Mouse (Mus musculus): ENCODE results near the gene Unc5c.

The Unc5c gene

GRCm38 (mm10) chr3:141596881-141597280, 131.9 kb downstream of the Unc5c start:
- in situ Hi-C loops (cut with MboI, MseI) = no loop called here

DNA sequence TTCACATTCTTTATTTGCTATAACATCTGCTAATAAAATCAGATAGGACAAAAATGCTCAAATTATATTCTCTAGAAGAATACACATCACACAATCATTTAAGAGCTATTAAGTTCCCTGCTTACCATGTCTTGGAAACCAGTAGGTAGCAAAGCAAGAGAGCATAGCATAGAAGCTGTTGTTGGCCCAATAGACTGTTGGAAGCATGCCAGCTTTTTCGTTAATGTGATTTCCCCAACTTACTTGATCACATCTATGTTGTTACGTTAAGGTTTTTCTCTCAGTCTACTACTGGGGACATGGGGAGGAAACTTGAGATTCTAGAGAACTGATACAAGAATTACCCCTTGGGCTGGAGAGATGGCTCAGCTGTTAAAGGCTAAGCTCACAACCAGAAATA, 133.0 kb downstream of the Unc5c start:
- in situ Hi-C loops (cut with MboI, MseI) = no loop called here

DNA sequence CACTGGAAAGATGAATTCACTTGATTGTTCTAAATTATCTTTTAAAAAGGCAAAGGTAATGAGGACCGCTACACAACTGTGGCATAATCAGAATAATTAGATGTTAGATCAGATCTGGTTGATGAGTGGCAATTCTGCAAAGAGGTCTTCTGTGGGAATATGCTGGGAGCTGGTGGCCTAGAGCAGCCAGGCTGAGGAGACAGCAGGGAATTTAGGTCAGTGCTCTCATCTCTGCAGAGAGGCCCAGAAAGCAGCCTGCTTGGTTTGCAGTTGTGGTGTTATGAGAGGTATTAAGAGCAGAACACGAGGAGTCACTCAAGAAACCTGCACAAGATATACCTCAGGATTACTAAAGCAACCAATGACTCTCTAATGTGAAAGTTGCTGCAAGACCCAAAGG, 133.9 kb downstream of the Unc5c start:
- in situ Hi-C loops (cut with MboI, MseI) = no loop called here

DNA sequence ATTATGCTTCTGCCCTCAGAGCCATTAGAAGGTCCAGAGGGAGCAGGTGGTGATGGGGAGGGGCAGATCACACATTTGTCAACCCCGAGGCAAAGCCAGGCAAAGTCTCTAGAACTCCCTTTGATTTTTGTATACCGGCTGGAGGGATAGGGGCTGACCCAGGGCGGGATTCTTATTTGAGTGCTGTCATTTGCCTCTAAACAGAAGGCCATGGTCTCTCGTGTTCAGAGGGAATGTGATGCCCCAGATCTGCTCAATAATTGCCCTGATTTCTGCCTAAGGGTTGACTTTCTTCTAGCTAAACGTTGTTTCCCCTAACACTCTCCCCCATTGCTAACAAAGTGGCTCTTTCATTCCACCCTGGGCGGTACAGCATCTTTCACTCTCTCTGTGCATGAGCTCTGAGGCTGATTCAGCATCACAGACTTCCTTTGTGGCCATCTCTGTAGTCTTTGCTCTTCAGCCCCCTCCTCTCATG, 136.1 kb downstream of the Unc5c start:
- in situ Hi-C loops (cut with MboI, MseI) = no loop called here

GRCm38 (mm10) chr3:141616718-141617117, 151.7 kb downstream of the Unc5c start:
- in situ Hi-C loops (cut with MboI, MseI) = no loop called here

DNA sequence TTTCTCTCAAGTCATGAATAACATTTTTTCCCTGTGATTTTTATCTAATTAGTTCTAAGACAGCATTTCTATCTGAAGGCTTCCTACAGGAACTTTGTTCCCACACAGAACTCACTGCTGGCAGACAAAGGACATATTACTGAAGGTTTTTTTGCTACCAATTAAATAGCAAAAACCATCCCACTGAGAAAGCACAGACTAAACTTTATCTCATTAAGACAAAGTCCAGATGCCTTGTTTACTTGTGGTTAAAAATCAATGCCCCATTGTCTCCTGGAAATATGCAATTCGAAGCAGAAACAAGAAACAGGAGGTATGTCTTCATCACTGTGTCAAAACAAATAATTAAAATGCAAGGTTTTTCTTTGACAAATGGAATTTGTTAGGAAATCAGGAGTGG, 153.7 kb downstream of the Unc5c start:
- in situ Hi-C loops (cut with MboI, MseI) = no loop called here

- in situ Hi-C loops (cut with MboI, MseI) = no loop called here
Measured at GRCm38 (mm10) chr3:141621496-141621895, 156.5 kb downstream of the Unc5c start.

DNA sequence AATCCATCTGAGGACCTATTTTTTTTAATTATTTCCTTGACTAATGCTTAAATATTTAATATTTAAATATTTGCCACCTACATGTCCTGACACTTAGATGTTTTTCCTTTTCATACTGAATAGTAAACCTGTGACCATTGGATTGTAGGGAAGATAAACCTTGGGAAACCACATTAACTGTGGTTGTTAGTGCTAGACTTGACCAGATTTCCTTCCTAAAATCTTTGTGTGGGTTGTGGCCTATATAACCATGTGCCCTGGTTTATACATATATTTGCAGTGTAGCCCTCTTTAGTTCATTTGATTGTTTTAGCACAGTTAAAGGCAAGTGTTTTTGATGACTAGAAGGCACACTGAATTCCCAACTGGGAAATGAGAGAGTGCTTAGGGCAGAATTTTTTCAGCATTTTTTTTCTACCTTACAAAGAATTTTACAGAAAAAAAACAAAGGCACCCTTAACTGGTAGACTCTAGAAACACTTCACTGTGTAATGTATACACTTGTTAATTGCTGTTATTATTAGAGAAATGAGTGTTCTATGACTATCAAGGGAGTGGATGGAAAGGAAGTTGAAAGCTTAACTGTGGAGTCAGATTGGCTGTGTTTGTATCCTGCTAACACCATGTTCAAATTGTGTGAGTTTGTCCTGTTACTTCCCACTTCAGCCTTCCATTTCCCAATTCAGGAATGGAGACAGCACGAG, 162.1 kb downstream of the Unc5c start:
- in situ Hi-C loops (cut with MboI, MseI) = no loop called here

GRCm38 (mm10) chr3:141627639-141627977, 162.6 kb downstream of the Unc5c start:
- in situ Hi-C loops (cut with MboI, MseI) = no loop called here

GRCm38 (mm10) chr3:141629431-141629830, 164.4 kb downstream of the Unc5c start:
- in situ Hi-C loops (cut with MboI, MseI) = no loop called here

- in situ Hi-C loops (cut with MboI, MseI) = no loop called here
Measured at GRCm38 (mm10) chr3:141637900-141638299, 172.9 kb downstream of the Unc5c start.

DNA sequence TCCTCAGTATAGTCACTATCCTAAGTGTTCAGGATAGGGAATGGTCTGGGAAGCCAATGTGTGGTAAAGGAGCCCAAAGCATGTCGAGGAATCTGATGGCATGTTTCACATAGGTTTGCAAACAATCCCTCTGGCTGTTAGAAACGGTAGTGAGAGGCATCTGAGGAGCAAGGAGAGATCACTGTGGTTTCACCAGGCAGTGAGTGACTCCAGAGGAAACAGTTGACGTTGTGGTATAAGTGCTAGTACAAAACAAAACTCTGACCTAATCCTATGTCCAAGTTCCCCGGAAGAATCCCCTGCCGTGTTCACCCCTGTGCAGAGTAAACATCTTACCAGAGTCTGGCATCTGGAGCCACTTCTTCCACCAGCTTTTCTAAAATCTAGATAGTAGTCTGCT, 179.2 kb downstream of the Unc5c start:
- in situ Hi-C loops (cut with MboI, MseI) = loop anchor here (5.0 kb wide), 1 partner anchor 52 kb away; no protein-coding TSS in a partner anchor

DNA sequence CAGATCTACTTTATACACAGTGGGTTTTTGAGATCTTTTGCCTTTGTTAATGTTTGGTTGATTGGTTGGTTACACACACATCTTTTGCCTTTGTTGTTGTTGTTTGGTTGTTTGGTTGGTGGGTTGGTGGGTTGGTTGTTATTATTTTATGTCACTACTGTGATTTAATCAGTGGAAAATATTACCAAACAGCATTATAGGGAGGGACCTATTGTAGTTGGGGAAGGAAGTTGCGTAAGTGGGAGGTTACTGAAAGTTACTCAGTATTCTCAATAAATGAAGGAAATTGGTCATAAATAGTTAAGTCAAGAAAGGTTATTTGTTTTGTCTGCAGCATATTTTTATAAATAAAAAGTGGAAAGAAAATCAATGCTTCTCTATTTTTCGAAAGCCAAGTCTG, 181.6 kb downstream of the Unc5c start:
- in situ Hi-C loops (cut with MboI, MseI) = no loop called here

GRCm38 (mm10) chr3:141650658-141651057, 185.6 kb downstream of the Unc5c start:
- in situ Hi-C loops (cut with MboI, MseI) = loop anchor here (10.0 kb wide), 1 partner anchor 1684 kb away; no protein-coding TSS in a partner anchor

GRCm38 (mm10) chr3:141653915-141654314, 188.9 kb downstream of the Unc5c start:
- in situ Hi-C loops (cut with MboI, MseI) = loop anchor here (10.0 kb wide), 1 partner anchor 1681 kb away; no protein-coding TSS in a partner anchor

- in situ Hi-C loops (cut with MboI, MseI) = loop anchor here (10.0 kb wide), 1 partner anchor 1676 kb away; no protein-coding TSS in a partner anchor
Measured at GRCm38 (mm10) chr3:141659041-141659789, 194.2 kb downstream of the Unc5c start.

DNA sequence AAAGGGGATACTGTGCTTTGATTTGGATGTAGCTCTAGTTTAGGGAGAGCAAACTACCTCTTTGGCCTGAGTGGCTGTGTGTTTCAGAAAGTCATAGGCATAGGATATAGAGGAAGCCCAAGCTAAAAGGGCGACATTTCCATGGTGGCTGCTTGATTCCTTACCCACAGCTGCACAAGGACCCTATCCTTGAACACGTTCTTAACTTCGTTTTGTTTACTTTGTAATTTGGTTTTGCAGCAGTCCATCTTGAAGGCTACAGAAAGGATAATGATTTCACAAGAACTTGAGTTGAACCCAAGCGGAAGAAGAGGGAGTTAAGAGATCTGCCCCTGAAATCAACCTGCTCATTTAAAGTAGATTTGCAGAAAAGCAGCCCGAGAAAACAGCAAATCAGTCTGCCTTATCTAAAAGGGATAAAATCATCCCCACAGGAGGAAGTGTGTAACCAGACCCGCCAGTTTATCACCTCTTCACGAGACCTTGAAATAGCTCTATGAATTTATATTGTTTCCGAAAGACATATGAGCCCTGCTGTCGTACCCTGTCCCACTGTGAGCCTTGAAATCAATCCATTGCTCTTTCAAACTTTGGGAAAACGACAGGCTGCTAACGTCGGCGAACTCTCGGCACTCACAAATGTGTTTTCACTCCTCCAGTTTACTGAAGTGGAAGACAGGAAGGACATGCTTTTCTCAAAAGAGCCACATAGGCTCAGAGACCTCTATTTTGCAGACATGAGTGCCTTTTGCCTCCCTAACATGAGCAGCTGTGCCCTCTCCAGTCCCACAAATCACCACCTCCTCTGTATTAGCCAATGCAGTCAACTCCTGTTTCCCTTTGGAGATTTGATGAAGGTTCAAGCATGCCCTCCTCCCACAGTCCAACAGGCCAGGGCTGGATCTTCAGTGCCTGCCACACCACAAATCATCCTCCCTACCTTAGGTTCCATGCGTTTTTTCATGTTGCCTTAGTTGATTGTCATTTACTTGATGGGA, 195.3 kb downstream of the Unc5c start:
- in situ Hi-C loops (cut with MboI, MseI) = no loop called here

- in situ Hi-C loops (cut with MboI, MseI) = no loop called here
Measured at GRCm38 (mm10) chr3:141689113-141689512, 224.1 kb downstream of the Unc5c start.

GRCm38 (mm10) chr3:141690676-141691075, 225.7 kb downstream of the Unc5c start:
- in situ Hi-C loops (cut with MboI, MseI) = no loop called here

- in situ Hi-C loops (cut with MboI, MseI) = no loop called here
Measured at GRCm38 (mm10) chr3:141691418-141691817, 226.4 kb downstream of the Unc5c start.

- in situ Hi-C loops (cut with MboI, MseI) = no loop called here
Measured at GRCm38 (mm10) chr3:141691846-141692245, 226.8 kb downstream of the Unc5c start.

- in situ Hi-C loops (cut with MboI, MseI) = no loop called here
Measured at GRCm38 (mm10) chr3:141699177-141699576, 234.2 kb downstream of the Unc5c start.

Data from T-helper 1 cell (primary cell).